Mouse (Mus musculus): ENCODE data around the gene Gm13697. TPM values are rescaled to one million over a fixed set of nuclear protein-coding genes. Genes with fewer than 3 reads are reported as not detected.

The Gm13697 gene
- polyA plus RNA-seq, 1 experiment from 2014 or later: not detected

- H3K4me1 ChIP-seq (replicated peaks; ENCODE audit: control insufficient read depth, insufficient read depth, low read length): no peaks in the 10 kb centered on the region; the same call in 1 of the 2 replicates
- no peak overlapping the region for H3K4me3 ChIP-seq (ENCODE audit: low read depth, low read length)
- H3K4me2 ChIP-seq (ENCODE audit: low read length): no peak overlapping the region
- no peak overlapping the region for H3K27ac ChIP-seq (ENCODE audit: low read depth)
- no peaks in the 10 kb centered on the region for H3K27me3 ChIP-seq (replicated peaks; ENCODE audit: control insufficient read depth, insufficient read depth, low read length)
- no peaks in the 10 kb centered on the region for H3K9me3 ChIP-seq (ENCODE audit: control insufficient read depth, low read length)
- no peak overlapping the region for H3K9ac ChIP-seq (ENCODE audit: low read length)
- H3K36me3 ChIP-seq (ENCODE audit: control insufficient read depth, insufficient read depth, low read length): no peaks in the 10 kb centered on the region
- DNase-seq (ENCODE audit: low spot score): no peak
- WGBS: 60% methylated on average over 8 of the region's 8 CpGs
- no peak for ATAC-seq (replicated peaks; ENCODE audit: low FRiP score, low TSS enrichment, low read depth)
These were observed 35.2 kb downstream of the Gm13697 start for GRCm38 (mm10) chr2:84019519-84020305.

GRCm38 (mm10) chr2:84021930-84022329 is 37.4 kb downstream of the Gm13697 start:
- Histone ChIP-seq H3K4me2 (ENCODE audit: low read length) (no peak overlapping the region), H3K9ac (ENCODE audit: low read length) (no peak overlapping the region), H3K36me3 (ENCODE audit: control insufficient read depth, insufficient read depth, low read length) (no peaks in the 10 kb centered on the region), H3K9me3 (ENCODE audit: control insufficient read depth, low read length) (no peaks in the 10 kb centered on the region), H3K27ac (ENCODE audit: low read depth) (no peak overlapping the region), H3K4me1 (replicated peaks; ENCODE audit: control insufficient read depth, insufficient read depth, low read length) (no peaks in the 10 kb centered on the region; the same call in 1 of the 2 replicates), H3K4me3 (ENCODE audit: low read depth, low read length) (no peak overlapping the region), H3K27me3 (replicated peaks; ENCODE audit: control insufficient read depth, insufficient read depth, low read length) (no peaks in the 10 kb centered on the region)
- ATAC-seq (replicated peaks; ENCODE audit: low FRiP score, low TSS enrichment, low read depth) (no peak), DNase-seq (ENCODE audit: low spot score) (no peak)
- 90% methylated on average over 2 of the region's 2 CpGs for WGBS

GRCm38 (mm10) chr2:84022905-84023304 is 38.4 kb downstream of the Gm13697 start:
- no peak overlapping the region for H3K27ac ChIP-seq (ENCODE audit: low read depth)
- no peak overlapping the region for H3K9ac ChIP-seq (ENCODE audit: low read length)
- no peaks in the 10 kb centered on the region; the same call in 1 of the 2 replicates for H3K4me1 ChIP-seq (replicated peaks; ENCODE audit: control insufficient read depth, insufficient read depth, low read length)
- no peak overlapping the region for H3K4me3 ChIP-seq (ENCODE audit: low read depth, low read length)
- H3K27me3 ChIP-seq (replicated peaks; ENCODE audit: control insufficient read depth, insufficient read depth, low read length): no peaks in the 10 kb centered on the region
- no peak for ATAC-seq (replicated peaks; ENCODE audit: low FRiP score, low TSS enrichment, low read depth)
- no peak overlapping the region for H3K4me2 ChIP-seq (ENCODE audit: low read length)
- no peaks in the 10 kb centered on the region for H3K36me3 ChIP-seq (ENCODE audit: control insufficient read depth, insufficient read depth, low read length)
- no peaks in the 10 kb centered on the region for H3K9me3 ChIP-seq (ENCODE audit: control insufficient read depth, low read length)
- DNase-seq (ENCODE audit: low spot score): no peak
- 83% methylated on average over 2 of the region's 2 CpGs for WGBS

- no peak overlapping the region for H3K9ac ChIP-seq (ENCODE audit: low read length)
- 82% methylated on average over 2 of the region's 2 CpGs for WGBS
- no peaks in the 10 kb centered on the region for H3K9me3 ChIP-seq (ENCODE audit: control insufficient read depth, low read length)
- ATAC-seq (replicated peaks; ENCODE audit: low FRiP score, low TSS enrichment, low read depth) (no peak), DNase-seq (ENCODE audit: low spot score) (no peak)
- H3K4me1 ChIP-seq (replicated peaks; ENCODE audit: control insufficient read depth, insufficient read depth, low read length): no peaks in the 10 kb centered on the region; the same call in 1 of the 2 replicates
- no peaks in the 10 kb centered on the region for H3K36me3 ChIP-seq (ENCODE audit: control insufficient read depth, insufficient read depth, low read length)
- H3K27ac ChIP-seq (ENCODE audit: low read depth): no peak overlapping the region
- H3K4me2 ChIP-seq (ENCODE audit: low read length): no peak overlapping the region
- H3K27me3 ChIP-seq (replicated peaks; ENCODE audit: control insufficient read depth, insufficient read depth, low read length): no peaks in the 10 kb centered on the region
- no peak overlapping the region for H3K4me3 ChIP-seq (ENCODE audit: low read depth, low read length)
These were observed 38.8 kb downstream of the Gm13697 start for GRCm38 (mm10) chr2:84023319-84023718.

GRCm38 (mm10) chr2:84025217-84025616 is 40.7 kb downstream of the Gm13697 start:
- no peak overlapping the region for H3K9ac ChIP-seq (ENCODE audit: low read length)
- H3K27me3 ChIP-seq (replicated peaks; ENCODE audit: control insufficient read depth, insufficient read depth, low read length): no peaks in the 10 kb centered on the region
- WGBS: 71% methylated on average over 4 of the region's 4 CpGs
- no peaks in the 10 kb centered on the region for H3K9me3 ChIP-seq (ENCODE audit: control insufficient read depth, low read length)
- DNase-seq (ENCODE audit: low spot score) (no peak), ATAC-seq (replicated peaks; ENCODE audit: low FRiP score, low TSS enrichment, low read depth) (no peak)
- no peak overlapping the region for H3K27ac ChIP-seq (ENCODE audit: low read depth)
- H3K36me3 ChIP-seq (ENCODE audit: control insufficient read depth, insufficient read depth, low read length): no peaks in the 10 kb centered on the region
- no peak overlapping the region for H3K4me3 ChIP-seq (ENCODE audit: low read depth, low read length)
- no peak overlapping the region for H3K4me2 ChIP-seq (ENCODE audit: low read length)
- no peaks in the 10 kb centered on the region for H3K4me1 ChIP-seq (replicated peaks; ENCODE audit: control insufficient read depth, insufficient read depth, low read length)

GRCm38 (mm10) chr2:84032505-84032904 is 48.0 kb downstream of the Gm13697 start:
- 88% methylated on average over 2 of the region's 2 CpGs for WGBS

GRCm38 (mm10) chr2:84035997-84036396 is 51.5 kb downstream of the Gm13697 start:
- Histone ChIP-seq H3K9ac (ENCODE audit: low read length) (no peak overlapping the region), H3K4me1 (replicated peaks; ENCODE audit: control insufficient read depth, insufficient read depth, low read length) (no peaks in the 10 kb centered on the region), H3K27ac (ENCODE audit: low read depth) (no peak overlapping the region), H3K4me2 (ENCODE audit: low read length) (no peak overlapping the region), H3K36me3 (ENCODE audit: control insufficient read depth, insufficient read depth, low read length) (no peaks in the 10 kb centered on the region), H3K9me3 (ENCODE audit: control insufficient read depth, low read length) (no peaks in the 10 kb centered on the region), H3K4me3 (ENCODE audit: low read depth, low read length) (no peak overlapping the region), H3K27me3 (replicated peaks; ENCODE audit: control insufficient read depth, insufficient read depth, low read length) (no peaks in the 10 kb centered on the region)
- DNase-seq (ENCODE audit: low spot score) (no peak), ATAC-seq (replicated peaks; ENCODE audit: low FRiP score, low TSS enrichment, low read depth) (no peak)
- WGBS: 86% methylated on average over 4 of the region's 4 CpGs

More at GRCm38 (mm10) chr2:84032505-84032904, 48.0 kb downstream of the Gm13697 start:
- Histone ChIP-seq H3K9me3 (ENCODE audit: control insufficient read depth, low read length) (no peaks in the 10 kb centered on the region), H3K36me3 (ENCODE audit: control insufficient read depth, insufficient read depth, low read length) (no peaks in the 10 kb centered on the region), H3K4me2 (ENCODE audit: low read length) (no peak overlapping the region), H3K27ac (ENCODE audit: low read depth) (no peak overlapping the region), H3K9ac (ENCODE audit: low read length) (no peak overlapping the region), H3K27me3 (replicated peaks; ENCODE audit: control insufficient read depth, insufficient read depth, low read length) (no peaks in the 10 kb centered on the region), H3K4me1 (replicated peaks; ENCODE audit: control insufficient read depth, insufficient read depth, low read length) (no peaks in the 10 kb centered on the region), H3K4me3 (ENCODE audit: low read depth, low read length) (no peak overlapping the region)
- ATAC-seq (replicated peaks; ENCODE audit: low FRiP score, low TSS enrichment, low read depth) (no peak), DNase-seq (ENCODE audit: low spot score) (no peak)
